Mouse (Mus musculus) neural tube, embryonic 10.5 days (tissue): ENCODE results near the gene Sparc.

Experiments
- DNase-seq: peaks from one replicate; pipeline ENCODE4 v3.0.0-alpha.2; 2017; ENCODE audit warnings: low spot score; ENCODE audit errors: extremely low spot score

The Sparc gene

DNA sequence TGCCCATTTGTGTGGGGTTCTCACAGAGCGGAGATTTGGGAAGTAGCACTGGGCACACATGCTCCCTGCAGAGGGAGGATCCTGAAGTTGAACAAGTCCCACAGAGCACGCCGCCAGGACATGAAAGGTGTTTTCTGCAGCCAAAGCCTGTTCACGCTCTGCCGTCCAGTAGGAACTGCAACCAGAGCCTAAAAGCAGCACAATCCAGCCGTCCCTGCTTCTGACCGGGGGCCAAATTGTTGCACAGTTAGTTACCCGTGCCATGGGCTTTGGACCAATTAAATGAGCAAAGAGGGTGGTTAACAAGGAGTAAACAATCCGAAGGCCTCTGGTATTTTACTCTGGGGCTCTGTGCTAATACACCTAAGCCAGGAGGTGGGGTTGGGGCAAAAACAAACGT is 55.2 kb downstream of the Sparc start:
- no peak for DNase-seq

GRCm38 (mm10) chr11:55365840-55366239 is 57.1 kb downstream of the Sparc start:
- DNase-seq, result no peak

GRCm38 (mm10) chr11:55365242-55365641 is 57.7 kb downstream of the Sparc start:
- no peak for DNase-seq

DNA sequence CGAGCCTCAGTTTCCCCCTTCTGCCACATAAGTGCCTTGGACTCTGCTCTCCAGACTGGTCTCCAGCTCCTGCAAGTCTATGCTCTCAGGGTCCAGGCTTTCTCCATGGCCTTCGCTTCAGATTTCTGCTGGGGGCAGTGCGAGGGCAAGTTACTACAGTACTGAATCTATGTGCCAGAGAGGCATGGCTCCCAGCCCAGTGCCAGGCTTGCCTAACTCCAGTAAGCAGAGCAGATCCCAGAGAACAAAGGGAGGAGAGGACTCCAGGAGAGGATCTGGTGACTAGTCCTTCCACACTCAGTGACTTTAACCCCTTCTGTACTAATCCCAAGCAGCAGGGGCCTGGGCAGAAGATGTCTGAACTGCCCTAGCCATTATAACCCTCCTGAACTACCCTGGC is 58.3 kb downstream of the Sparc start:
- no peak for DNase-seq

GRCm38 (mm10) chr11:55358094-55358783 is 64.7 kb downstream of the Sparc start:
- no peak for DNase-seq

GRCm38 (mm10) chr11:55356846-55357245 is 66.1 kb downstream of the Sparc start:
- no peak for DNase-seq
